In genomic region chr5:111761574-111761973, GRCm38 (mm10) we compare ENCODE assay signal across 8 mouse cellular contexts. TPM values are rescaled to one million over a fixed set of nuclear protein-coding genes. Genes with fewer than 3 reads are reported as not detected.
A peak's percentile ranks its signal among the peaks of the same experiment; 100 is the strongest.
DNase-seq lines count a peak whose midpoint lies in the region; TF ChIP-seq lines count a peak whose summit lies in the region.
"Had no signal": no experiment of that assay in that cellular context is flagged by ENCODE, and none has a peak within 500 bp of the region (broad histone marks: within the 10 kb centered on the region; RNA-seq: fewer than 3 reads in every experiment).

No protein-coding gene starts in this region.

- no peak overlapping the region for H3K9ac ChIP-seq in ES-E14 (ENCODE audit: insufficient read depth, low read depth, low read length, poor library complexity, severe bottlenecking)

- in situ Hi-C loops in ES-E14 (cut with MboI; ENCODE audit: low sequenced_read_pairs in 2 of 2, unreplicated experiment in 2 of 2), result no loop called here

- DNase-seq in ES-E14 (ENCODE audit: low read depth, low spot score), result no peak
- DNase-seq in hindbrain, embryonic 10.5 days (ENCODE audit: low spot score), result peak; percentile 87
- peak; percentile 87 for DNase-seq in midbrain, embryonic 10.5 days (ENCODE audit: low spot score)
- no peak for DNase-seq in urinary bladder, postnatal 14 days (ENCODE audit: low spot score)
- DNase-seq in adrenal gland, adult 8-10 months, result no peak
- no peak for DNase-seq in urinary bladder, postnatal 36 days (ENCODE audit: low spot score in 2 of 2)

- H3K4me3 ChIP-seq in ES-E14 (ENCODE audit: insufficient read depth in 1 of 2, low read depth in 1 of 2, low read length in 2 of 2, poor library complexity in 1 of 2, severe bottlenecking in 1 of 2), result peak overlapping the region; percentile 22 to 37; a peak in 3 of 4 replicates
- peak overlapping the region; percentile 12; the same call in 1 of the 2 replicates for H3K4me3 ChIP-seq in brown adipose tissue, adult 24 weeks (ENCODE audit: insufficient read depth, low read depth, low read length)
- H3K4me3 ChIP-seq in hindbrain, embryonic 10.5 days, result peak overlapping the region; percentile 50
- H3K4me3 ChIP-seq in midbrain, embryonic 10.5 days, result peak overlapping the region; percentile 48
- H3K4me3 ChIP-seq: myocyte had no signal

- no peaks in the 10 kb centered on the region for H3K9me3 ChIP-seq in ES-E14 (ENCODE audit: control insufficient read depth, insufficient read depth, low read depth, low read length)
- H3K9me3 ChIP-seq in hindbrain, embryonic 10.5 days, result peaks cover 5% of the 10 kb centered on the region; the same call in 1 of the 2 replicates
- H3K9me3 ChIP-seq in midbrain, embryonic 10.5 days (replicated peaks), result peaks cover 8% of the 10 kb centered on the region; the same call in 1 of the 2 replicates

- WGBS in hindbrain, embryonic 10.5 days, result under 1% methylated on average over 12 of the region's 12 CpGs
- WGBS in midbrain, embryonic 10.5 days, result under 1% methylated on average over 12 of the region's 12 CpGs

- peaks cover 9 to 15% of the 10 kb centered on the region in 2 experiments; a peak in 3 of 4 replicates for H3K4me1 ChIP-seq in ES-E14 (ENCODE audit: control insufficient read depth in 2 of 2, insufficient read depth in 2 of 2, low read length in 2 of 2, poor library complexity in 1 of 2)
- H3K4me1 ChIP-seq in brown adipose tissue, adult 24 weeks (ENCODE audit: control insufficient read depth, insufficient read depth, insufficient read length, low read length), result no peaks in the 10 kb centered on the region
- H3K4me1 ChIP-seq in hindbrain, embryonic 10.5 days (replicated peaks), result peaks cover 52% of the 10 kb centered on the region
- peaks cover 46% of the 10 kb centered on the region for H3K4me1 ChIP-seq in midbrain, embryonic 10.5 days

- no peak overlapping the region for H3K27ac ChIP-seq in ES-E14 (ENCODE audit: insufficient read depth, low read depth, low read length, poor library complexity, severe bottlenecking)
- H3K27ac ChIP-seq in brown adipose tissue, adult 24 weeks (replicated peaks; ENCODE audit: low read depth, low read length), result no peak overlapping the region
- H3K27ac ChIP-seq in hindbrain, embryonic 10.5 days, result peak overlapping the region; percentile 93
- H3K27ac ChIP-seq in midbrain, embryonic 10.5 days (replicated peaks), result peak overlapping the region; percentile 90

- peaks cover 4% of the 10 kb centered on the region; the same call in 1 of the 2 replicates for H3K27me3 ChIP-seq in hindbrain, embryonic 10.5 days (ENCODE audit: insufficient read depth, poor library complexity, severe bottlenecking)
- H3K27me3 ChIP-seq in midbrain, embryonic 10.5 days (ENCODE audit: low read depth, poor library complexity, severe bottlenecking), result peaks cover 30% of the 10 kb centered on the region

- no peaks in the 10 kb centered on the region for H3K36me3 ChIP-seq in ES-E14 (ENCODE audit: control insufficient read depth, insufficient read depth, low read length, poor library complexity, severe bottlenecking)
- peaks cover 15% of the 10 kb centered on the region; the same call in 1 of the 2 replicates for H3K36me3 ChIP-seq in hindbrain, embryonic 10.5 days
- H3K36me3 ChIP-seq in midbrain, embryonic 10.5 days, result peaks cover 9% of the 10 kb centered on the region

TF ChIP-seq in ES-E14, 5 proteins besides CTCF, POLR2A, EP300 and RAD21:
- TF ChIP-seq HCFC1 (IDR thresholded peaks at IDR 0.05; ENCODE audit: borderline replicate concordance, insufficient read depth, low read length) (no peak), ZC3H11A (IDR thresholded peaks at IDR 0.05; ENCODE audit: borderline replicate concordance, low read depth, low read length) (no peak), ZNF384 (IDR thresholded peaks at IDR 0.05; ENCODE audit: low read depth, low read length) (no peak), MAFK (IDR thresholded peaks at IDR 0.05; ENCODE audit: insufficient read depth, low read depth, low read length) (no peak)

RNA-seq across cellular contexts. Expression of gene Gm26897, which starts 27.9 kb away (rescaled TPM):
- not detected in 2 replicates for total RNA-seq in ES-E14 (2012; rRNA removed)
- polyA plus RNA-seq in brown adipose tissue, adult 24 weeks (2012; ENCODE audit: insufficient read depth, insufficient read length, missing spikeins), result not detected in 2 replicates
- polyA plus RNA-seq in hindbrain, embryonic 10.5 days (2016; fragmentation: Nextera tagmentation; extraction: Ambion mirVana), result not detected in 2 replicates
- polyA plus RNA-seq in midbrain, embryonic 10.5 days (2016; fragmentation: Nextera tagmentation; extraction: Ambion mirVana), result not detected in 2 replicates
- not detected for total RNA-seq in adrenal gland, adult 8-10 months (2022)
- polyA plus RNA-seq: myocyte had no signal

Comparison
In these comparisons a context has a peak if more than half of its experiments do, and no peak if none do; other contexts are left out.
1. DNase-seq: peak in hindbrain, embryonic 10.5 days (single experiment) and midbrain, embryonic 10.5 days (single experiment); none in ES-E14 (single experiment), urinary bladder, postnatal 14 days (single experiment), adrenal gland, adult 8-10 months (single experiment) and urinary bladder, postnatal 36 days (0 of 2).
2. H3K27ac ChIP-seq: peak in hindbrain, embryonic 10.5 days (single experiment) and midbrain, embryonic 10.5 days (single experiment); none in ES-E14 (single experiment) and brown adipose tissue, adult 24 weeks (single experiment).
3. Peak in every context shown above with its lines, with median percentiles within 50 percentile points of each other: H3K4me3 ChIP-seq.